Mouse (Mus musculus) c-Kit-positive CD71-negative TER-119-negative erythroid progenitor cells, embryonic 14.5 days (primary cell): Measurements from ENCODE around the gene Bag1.

Experiments used
- DNase-seq: peaks from one replicate; pipeline ENCODE4 v3.0.0-alpha.2; 2013; ENCODE audit warnings: low read depth

Gene Bag1

DNA sequence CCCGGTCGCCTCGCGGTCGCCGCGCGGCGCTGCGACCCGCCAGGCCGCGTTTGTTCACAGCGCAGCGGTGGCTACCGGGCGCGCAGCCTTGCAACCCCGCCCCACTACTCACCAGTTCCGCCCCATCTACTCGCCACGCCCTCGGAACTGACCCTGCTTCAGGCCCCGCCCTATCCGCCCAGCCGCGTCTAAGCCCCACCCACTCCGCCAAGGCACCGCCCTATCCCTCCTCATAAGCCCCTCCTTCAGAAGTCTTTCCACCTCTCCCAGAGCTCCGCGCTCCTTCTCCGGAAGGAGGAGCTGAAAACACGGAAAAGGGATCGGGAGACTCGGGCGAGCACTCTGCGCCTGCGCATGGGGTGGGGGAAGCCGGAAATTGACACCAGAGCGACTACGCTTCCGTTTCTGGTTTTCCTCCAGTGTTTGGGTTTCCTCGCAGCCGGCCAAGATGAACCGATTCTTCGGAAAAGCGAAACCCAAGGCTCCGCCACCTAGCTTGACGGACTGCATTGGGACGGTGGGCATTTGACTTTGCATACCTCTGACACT lies at the start of gene Bag1, which contains the start of gene Chmp5:
Bag1 (minus strand) TSS at position 135 of the 549 bp plus-strand sequence.
Chmp5 (plus strand) TSS at position 248 of the 549 bp plus-strand sequence.
- DNase-seq: peak; percentile 96

GRCm38 (mm10) chr4:40996302-40996701 lies 48.2 kb upstream of the Bag1 start:
- DNase-seq: no peak

GRCm38 (mm10) chr4:40989633-40990032 lies 41.5 kb upstream of the Bag1 start:
- no peak for DNase-seq

- no peak for DNase-seq
Observed at GRCm38 (mm10) chr4:40983686-40984085, 35.6 kb upstream of the Bag1 start.

DNA sequence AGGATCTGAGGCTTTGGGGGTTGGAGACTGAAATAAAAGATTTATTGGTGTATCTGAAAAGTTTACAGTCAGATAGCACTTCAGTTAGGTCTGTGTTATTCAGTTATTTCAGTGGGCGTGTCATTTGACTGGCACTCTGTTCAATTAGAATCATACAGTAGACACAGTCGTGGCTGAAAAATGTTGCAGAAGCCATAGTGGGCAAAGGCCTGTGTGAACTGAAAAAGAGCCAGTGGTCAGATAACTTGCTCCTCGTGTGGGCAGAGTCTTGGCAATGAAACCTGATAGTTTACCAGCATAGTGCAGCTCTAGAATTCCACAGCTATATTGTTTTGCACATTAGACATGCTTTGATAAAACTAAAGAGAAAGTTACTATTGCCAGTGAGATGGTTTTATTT lies 34.4 kb upstream of the Bag1 start:
- no peak for DNase-seq

- no peak for DNase-seq
Observed at GRCm38 (mm10) chr4:40979430-40979829, 31.3 kb upstream of the Bag1 start.

- DNase-seq: no peak
Observed at GRCm38 (mm10) chr4:40976651-40977050, 28.6 kb upstream of the Bag1 start.

DNA sequence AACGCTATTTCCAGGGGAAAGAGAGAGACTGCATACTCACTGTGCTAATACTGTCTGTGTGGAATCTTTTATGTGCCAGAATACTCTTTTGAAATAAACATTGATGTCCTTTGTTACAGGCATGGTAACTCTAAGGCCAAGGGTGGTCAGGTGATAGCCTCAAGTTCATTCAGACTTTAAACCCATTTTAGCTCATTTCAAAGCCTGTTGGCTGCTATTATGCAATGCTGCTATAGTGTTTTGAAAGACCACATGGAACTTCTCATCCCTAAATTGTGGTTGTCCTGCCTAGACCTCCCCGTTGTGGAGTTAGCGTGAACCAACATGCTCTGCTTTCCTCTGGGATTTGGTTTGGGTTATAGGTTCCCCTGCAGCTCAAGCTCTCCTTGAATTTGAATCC lies 27.6 kb upstream of the Bag1 start:
- no peak for DNase-seq

DNA sequence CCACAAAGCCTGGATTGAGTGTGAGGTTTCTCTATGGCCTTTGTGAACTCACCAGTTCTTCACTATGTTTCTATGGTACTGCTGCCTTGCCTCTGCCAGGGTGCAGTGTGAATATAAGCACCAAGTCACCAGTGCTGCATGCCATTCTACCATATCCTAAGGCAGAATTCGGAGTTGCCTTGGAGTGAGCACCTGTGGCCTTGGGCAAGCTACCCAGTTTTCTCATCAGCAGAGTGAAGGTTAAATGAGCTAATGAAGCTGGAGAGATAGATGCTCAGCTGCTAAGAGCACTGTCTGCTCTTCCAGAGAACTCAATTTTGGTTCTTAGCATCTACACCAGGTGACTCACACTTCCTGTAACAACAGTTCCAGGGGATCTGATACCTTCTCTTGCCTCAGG lies 25.9 kb upstream of the Bag1 start:
- no peak for DNase-seq

DNA sequence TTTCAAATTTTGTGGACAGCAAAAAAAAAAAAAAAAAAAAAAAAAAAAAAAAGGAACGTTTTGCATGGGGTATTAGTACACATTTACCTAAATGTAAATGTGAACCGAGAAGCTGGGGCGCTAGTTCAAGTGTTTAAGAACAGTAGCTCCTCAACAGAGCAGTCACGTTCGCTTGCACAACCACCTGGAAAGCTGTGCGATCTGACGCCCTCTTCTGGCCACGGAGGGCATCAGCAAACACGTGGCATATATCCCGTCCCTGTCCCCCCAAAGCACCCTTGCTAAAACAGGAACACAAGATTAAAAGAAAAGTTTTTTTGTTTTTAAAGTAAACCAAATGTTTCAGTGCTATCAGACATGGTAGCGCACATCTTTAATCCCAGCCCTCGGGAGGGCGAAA lies 23.6 kb upstream of the Bag1 start:
- peak; percentile 63 for DNase-seq

DNA sequence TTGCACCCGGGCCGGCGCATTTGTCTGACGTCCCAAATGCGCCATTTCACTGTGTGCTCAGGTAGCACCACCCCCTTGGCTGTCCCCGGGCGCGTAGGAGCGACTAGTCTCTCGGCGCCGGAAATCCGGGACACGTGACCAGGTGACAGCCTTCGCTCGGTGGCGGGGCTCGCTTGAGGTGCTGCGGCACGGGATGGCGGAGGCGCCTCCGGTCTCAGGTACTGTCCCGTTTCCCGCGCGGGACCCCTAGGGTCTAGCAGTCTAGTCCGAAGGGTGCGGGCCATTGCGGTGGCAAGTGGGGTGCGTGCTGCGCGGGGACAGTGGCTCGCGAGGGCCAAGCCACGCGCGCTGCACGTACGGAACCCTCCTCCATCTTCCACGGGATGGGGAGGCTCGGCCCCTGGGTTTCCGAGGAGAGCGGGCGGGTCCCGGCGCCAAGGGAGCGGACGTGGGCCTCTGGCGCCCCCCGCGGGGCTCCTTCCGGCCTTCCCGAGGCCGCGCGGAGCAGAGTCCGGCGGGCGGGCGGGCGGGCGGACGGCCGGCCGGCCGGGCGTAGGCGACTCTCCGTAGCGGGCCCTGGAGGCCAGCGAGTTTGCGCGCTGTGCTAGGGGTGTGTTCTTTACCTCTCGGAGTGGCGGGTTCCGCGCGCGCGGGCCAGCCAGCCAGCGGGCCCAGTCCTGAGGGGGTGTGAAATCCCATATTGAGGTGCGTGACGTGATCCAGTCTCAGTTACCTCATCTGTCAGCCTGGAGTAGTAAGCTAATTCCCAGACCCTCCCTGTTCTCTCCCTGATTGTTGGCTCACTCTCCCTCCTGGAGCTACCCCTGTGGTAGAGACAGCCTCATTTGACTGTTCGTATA lies 23.0 kb upstream of the Bag1 start, which contains the start of gene Nfx1:
Nfx1 (plus strand) TSS at position 65 of the 860 bp plus-strand sequence.
- peak; percentile 97 for DNase-seq

DNA sequence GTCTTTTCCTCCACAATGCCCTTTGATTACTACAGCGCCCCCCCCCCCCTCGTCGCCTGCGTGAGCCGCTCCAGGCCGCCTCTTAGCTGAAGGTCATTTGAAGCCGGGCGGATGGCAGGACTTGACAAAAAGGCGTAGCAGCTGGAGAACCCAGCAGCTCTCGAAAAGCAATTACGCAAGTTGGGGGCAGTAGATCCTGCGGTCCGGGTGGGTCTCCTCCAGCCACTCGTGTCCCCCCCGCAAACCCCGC lies 22.4 kb upstream of the Bag1 start:
- no peak for DNase-seq

GRCm38 (mm10) chr4:40969781-40970591 lies 21.9 kb upstream of the Bag1 start:
- DNase-seq: no peak

DNA sequence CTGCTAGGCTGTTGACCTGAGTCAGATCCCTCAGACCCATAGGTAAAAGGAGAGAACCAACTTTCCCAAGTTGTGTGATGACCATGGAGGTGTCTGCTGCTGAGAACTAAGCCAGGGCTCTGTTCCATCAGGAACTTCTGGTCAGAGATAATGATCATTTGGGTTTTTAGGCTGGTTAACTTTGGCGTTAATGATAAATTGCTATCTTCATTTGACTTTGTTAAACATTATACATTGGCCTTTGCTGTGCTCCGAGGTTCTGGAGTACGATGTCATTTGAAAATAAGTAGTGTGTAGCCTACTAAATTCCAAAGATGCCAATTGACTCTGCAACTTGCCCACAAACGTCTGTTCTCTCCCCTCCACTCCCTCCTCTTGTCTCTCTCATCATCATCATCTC lies 21.1 kb upstream of the Bag1 start:
- no peak for DNase-seq

DNA sequence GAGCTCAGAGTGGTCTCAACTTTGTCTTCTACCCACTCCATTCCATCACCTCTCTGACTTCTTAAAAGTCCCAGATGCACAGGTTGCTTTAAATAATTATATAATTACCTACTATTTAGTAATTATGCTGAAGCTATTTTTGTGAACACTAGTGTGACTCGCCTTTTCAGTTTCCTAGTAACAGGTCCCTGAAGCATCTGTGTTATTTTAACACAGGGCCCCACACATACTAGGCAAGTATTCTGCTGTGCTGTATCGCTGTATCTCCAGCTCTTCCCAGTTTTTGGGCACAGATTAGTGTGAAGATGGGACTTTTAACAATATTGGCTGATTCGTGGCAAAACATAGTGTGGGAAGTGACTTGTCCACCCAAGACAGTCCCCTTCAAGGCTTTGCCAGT lies 15.4 kb upstream of the Bag1 start:
- DNase-seq: no peak

GRCm38 (mm10) chr4:40955942-40956341 lies 7.8 kb upstream of the Bag1 start:
- DNase-seq: no peak

- peak; percentile 40 for DNase-seq
Observed at GRCm38 (mm10) chr4:40953521-40953920, 5.4 kb upstream of the Bag1 start.

GRCm38 (mm10) chr4:40947565-40948159 lies 432 bp downstream of the Bag1 start:
- no peak for DNase-seq

GRCm38 (mm10) chr4:40946516-40947121 lies 1.5 kb downstream of the Bag1 start:
- no peak for DNase-seq

- no peak for DNase-seq
Observed at GRCm38 (mm10) chr4:40943651-40944050, 4.4 kb downstream of the Bag1 start.

DNA sequence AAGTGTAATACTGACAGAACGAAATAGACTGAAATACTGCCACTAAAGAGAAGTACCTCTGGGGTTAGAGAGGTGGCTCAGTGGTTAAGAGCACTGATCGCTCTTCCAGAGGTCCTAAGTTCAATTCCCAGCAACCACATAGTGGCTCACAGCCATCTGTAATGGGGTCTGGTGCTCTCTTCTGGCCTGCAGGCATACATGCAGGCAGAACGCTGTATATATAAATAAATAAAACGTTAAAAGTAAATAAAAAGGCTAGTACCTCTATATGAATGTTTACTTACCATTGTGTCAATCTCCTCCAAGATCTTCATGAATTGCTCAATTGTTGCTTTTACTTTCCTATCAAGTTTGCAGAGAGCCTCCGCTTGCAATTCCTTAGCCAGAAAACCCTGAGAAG lies 9.3 kb downstream of the Bag1 start:
- no peak for DNase-seq

DNA sequence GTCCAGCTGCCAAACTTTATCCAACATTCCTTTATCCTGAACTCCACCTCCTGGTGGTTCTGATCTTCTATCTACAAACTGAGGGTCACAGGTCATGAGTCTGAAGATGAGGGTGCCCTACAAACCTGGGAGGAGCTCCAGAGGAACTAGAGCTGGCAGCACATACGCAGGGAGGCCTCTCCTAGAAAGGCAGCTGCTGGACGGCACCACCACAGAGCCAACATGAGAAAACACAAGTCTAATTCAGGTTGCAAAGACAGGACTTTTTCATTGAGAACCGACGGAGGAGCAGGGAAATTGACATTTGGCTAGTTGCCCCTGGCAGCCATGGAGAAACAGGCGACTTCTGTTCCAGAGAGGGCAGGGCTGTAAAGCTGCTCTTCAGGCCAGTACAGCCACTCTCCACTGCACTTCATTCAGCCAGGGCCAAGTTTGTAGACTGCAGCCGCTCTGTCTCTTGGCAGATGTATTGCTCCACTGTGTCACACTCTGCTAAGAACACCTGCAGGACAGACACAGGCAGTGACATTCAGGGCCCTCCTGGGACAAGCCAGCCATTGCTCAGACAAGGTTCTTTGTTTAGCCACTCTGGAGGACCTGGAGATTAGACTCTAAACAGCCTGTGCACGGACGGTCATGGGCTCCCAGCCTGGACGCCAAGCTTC lies 11.8 kb downstream of the Bag1 start:
- no peak for DNase-seq
